Mouse (Mus musculus) ovary, postnatal 14 days (tissue): ENCODE data around the gene Slc4a1ap.
A peak's percentile ranks its signal among the peaks of the same experiment; 100 is the strongest.
"Not testable (repeated sequence)": the region's sequence is repeated elsewhere in the genome, so short reads cannot be mapped to it uniquely, and the experiment has no call there.

Experiments used
- DNase-seq: peaks from one replicate; pipeline ENCODE4 v3.0.0; 2022; ENCODE audit warnings: low spot score

Gene Slc4a1ap

DNA sequence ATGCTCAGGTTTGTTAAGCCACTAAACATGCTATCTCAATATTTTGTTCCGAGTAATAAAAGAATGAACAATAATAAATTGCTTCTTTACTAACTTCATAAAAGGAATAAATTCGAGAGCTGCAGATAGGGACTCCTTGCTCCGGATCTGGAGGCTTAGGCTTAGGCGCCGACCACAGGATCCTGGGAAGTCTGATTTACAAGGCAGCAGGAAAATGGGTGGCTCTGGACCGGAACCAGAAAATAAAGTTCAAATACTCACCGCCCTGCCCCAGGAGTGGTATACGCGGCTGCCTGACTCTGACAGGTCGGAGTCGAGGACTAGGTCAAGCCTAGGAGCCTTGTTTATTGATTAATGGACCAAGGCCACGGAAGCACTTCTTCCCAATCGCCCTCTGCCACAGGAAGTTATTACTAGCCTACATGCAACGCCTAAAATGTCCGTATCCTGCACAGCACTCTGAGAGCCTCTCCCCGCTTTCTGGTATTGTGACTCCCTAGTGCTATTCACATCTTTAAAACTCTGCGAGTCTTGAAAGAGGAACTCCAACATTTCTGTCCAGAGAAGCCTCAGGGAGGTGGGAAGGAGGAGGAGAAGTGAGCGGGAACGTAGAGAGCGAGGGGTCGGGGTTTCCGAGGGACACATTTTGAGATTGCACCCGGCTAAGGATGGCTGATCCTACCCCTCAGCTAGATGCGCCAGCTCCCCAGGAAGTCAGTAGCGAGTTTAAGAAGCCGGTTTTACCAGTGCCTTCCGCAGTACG is at the start of gene Slc4a1ap:
Slc4a1ap (plus strand) TSS at position 642 of the 763 bp plus-strand sequence.
- peak; percentile 77 for DNase-seq

DNA sequence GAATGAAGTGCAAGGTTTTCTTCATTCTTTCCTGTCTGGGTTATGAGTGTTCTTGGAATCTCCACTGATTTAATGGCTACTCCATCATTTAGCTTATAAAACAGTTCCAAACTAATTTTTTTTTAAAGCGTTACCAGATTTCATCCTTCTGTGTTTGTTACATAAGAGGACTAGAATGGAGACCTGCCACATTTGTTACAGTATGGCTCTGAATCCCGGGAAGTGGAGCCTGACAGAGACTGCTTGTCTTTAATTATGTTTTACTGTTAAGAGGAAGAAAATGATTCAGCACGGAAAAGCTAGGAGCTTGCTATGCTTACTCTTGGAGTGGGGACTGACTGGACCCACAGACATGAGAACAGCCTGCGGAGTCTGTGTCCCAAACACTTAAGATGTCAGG is 46.3 kb upstream of the Slc4a1ap start:
- no peak for DNase-seq

DNA sequence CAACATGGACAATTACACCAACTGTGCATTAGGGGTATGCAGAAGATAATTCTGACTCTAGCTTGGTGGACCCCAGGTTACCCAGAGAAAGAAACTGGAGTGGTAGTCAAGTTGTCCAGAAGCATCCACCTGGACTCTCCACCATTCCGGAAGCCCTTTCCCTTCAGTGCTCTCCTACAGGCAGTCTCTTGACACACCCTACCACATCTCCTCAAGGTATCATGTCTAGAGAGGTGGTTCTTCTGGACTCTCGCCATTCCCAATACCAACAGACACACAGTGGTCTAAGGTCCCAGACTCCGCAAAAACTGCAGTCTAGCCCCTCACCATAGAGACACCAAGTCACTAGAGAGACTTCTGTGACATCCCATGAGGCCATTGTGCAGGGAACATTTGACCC is 41.4 kb upstream of the Slc4a1ap start, which contains the start of gene 4930548H24Rik:
4930548H24Rik (plus strand) TSS at position 301 of the 400 bp plus-strand sequence.
- no peak for DNase-seq

DNA sequence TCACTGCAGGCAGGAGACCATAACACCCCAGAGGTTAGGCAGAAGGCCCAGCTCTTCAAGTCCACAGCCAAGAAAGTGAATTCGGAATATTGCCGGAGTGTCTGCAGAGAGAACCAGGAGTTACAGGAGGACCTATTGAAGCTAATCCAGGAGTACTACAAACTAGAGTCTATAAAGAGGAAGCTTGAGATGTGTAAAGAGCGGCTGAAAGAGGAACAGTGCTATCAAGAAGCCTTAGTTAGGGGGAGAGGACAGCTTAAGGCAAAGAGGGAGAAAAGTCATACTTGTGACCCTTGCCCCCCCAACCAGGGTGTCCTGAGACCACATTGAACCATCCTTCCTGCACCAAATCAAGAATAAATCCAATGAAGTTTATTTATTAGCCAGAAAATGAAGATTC is 38.9 kb upstream of the Slc4a1ap start:
- no peak for DNase-seq

DNA sequence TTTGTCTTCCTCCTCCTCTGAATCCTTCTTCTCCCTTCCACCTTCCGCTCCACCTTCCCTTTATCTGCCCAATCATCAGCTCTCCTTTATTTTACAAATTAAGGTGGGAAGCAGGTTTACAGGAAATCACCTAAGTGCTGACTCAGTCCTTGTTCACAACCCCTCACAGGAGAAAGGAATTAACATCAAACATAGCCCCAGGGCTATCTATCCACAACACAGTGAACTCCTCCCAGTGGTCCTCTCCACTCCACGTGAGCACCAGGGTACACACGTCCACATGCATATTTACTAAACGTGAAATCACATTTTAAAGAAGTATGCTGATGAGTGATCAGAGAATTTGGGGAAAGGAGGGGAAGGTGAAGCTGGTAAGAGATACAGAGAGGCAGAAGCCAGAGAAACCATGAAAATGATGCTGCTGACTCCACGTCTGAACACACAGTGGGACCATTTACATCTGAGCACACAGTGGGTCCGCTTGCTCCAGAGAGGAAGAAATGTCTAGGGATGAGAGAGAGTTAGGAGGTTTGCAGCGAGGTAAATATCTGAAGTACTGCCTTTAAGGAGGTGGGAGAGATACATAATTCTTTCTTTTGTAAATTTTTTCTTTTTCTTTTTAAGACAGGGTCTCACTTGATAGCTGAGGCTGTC is 37.6 kb upstream of the Slc4a1ap start:
- no peak for DNase-seq

DNA sequence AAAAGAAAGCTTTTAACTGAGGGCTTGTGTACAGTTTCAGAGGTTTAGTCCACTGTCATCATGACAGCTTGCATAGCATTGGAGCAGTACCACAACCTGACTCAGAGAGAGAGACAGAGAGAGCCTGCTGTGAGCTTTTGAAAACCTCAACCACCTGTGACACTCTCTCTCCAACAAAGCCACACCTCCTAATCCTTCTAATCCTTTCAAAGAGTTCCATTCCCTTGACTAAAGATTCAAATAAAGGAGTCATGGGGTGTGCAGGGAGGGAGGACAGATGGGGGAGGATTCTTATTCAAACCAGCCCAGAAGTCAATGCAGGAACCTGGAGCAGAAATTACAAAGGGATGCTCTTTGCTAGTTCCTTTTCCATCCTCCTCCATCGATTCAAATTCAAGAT is 34.8 kb upstream of the Slc4a1ap start:
- DNase-seq, result no peak

DNA sequence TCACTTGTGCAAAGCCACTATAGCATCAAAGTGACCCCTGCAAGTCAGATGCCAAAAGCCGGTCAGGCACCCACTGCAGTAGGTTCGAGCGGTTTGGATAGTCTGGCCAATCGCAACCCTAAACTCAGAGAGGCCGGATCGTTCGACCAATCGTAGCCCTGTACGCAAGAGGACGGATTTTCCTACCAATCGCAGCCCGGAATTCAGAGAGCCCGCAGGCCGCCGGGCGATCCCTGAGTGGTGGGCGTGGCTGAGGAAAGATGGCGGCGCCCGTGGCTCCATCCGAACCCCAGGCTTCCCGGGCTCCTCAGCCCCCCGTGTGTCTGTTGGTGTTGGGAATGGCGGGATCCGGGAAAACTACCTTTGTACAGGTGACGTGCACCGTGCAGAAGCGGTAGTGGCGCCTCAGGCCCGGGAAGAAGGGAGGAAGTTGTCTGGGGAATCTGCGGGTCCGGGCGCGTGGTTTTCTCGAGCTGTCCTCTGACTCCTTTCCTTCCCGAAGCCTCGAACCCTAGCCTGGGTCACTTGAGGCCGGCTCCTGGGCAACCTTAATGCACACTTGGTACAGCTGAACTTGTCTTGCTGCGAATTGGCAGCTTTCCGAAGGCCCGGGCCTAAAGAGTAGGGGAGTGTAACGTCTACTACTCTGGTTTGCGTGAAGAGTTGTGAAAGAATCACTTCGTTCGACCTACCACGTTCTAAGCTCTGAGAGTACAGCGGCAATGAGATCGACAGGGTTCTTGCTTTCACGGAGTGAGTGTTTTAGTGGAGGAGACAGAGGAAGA is 32.1 kb upstream of the Slc4a1ap start, which contains the start of gene Gpn1:
Gpn1 (plus strand) TSS at position 229 of the 785 bp plus-strand sequence.
- peak; percentile 81 for DNase-seq

DNA sequence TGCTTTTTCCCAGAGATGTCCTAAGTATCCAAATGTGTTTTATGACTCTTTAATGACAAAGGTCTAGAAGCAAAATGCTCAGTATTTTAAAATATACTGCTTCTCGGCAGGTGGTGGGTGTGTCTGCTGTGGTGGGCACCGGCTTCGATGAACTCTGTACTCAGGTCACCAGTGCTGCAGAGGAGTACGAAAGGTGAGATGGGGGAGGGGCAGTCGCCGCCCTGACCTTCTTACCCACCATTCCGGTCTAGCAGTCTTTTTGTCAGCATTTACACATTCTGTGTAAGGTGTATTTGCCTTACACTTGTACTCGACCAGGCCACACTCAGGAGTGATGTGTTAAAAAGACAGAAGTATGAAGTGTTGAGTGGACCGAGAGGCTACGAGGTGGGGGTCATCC is 22.0 kb upstream of the Slc4a1ap start:
- DNase-seq, result no peak

DNA sequence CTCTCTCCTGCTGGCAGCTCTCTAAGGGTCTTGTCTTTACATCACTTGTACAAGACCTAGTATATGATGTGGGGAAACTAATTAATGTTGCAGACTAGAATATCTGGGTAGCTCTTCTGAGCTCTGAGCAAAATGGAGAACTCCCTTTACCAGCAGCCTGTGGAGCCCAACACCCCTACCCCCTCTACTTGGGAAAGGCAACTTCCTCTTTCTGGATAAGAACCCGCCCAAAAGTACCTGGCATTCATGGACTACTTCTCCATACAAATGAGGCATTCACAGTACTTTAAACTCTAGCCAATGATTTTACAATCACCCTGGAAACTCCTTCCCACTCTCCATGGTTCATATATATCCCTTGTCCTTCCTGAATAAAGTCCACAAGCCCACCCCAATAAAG is 14.3 kb upstream of the Slc4a1ap start:
- DNase-seq, result no peak

DNA sequence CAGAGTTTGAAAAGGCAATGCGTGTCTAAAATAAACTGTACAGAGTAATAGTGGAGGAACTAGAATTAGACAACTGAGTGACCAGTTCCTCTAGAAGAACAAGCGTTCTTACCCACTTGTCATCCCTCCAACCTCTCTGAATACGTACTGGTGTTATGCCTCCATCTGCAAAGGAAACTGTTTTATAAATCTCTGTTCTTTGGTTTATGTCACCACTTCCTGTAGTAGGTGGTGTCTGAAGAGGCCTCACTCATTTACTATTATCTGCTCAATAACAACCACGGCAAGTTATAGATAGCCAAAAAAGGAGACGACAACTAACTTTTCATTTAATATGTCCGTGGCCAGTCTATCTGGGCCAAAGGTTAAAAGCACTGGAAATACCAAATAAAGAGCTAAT is 6.2 kb upstream of the Slc4a1ap start:
- DNase-seq, result no peak

DNA sequence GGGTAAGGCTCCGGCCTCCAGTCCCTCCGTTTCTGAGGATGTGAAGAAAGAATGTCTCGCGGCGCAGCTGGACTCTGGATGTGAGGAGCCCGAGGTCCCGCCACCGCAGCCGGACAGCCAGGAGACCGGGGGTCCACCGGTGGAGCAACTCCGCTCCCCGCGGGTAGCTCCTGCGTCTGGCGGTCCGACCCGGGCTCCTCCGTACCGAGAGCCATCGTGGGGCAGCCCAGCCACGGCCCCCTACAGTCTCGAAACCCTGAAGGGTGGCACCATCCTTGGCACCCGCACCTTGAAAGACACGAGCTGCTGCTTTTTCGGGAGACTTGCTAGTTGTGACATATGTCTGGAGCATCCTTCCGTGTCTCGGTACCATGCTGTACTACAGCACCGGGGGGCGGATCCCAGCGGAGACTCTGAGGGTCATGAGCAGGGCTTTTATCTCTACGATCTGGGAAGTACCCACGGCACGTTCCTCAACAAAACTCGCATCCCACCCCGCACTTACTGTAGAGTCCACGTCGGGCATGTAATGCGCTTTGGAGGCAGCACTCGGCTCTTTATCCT is 404 bp downstream of the Slc4a1ap start:
- peak; percentile 9 for DNase-seq

DNA sequence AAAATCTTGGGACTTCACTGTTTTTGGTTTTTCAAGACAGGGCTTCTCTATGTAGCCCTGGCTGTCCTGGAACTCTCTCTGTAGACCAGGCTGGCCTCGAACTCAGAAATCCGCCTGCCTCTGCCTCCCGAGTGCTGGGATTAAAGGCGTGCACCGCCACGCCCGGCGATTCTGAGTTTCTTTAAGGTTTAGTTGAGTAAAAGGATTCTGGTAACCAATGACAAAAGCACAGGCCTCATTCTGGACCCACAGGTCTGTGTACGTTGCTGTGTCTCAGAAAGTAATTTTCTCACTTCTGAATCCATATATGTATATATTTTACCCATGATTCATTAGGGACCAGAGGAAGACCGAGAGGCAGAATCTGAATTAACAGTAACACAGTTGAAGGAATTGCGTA is 912 bp downstream of the Slc4a1ap start, which contains the start of gene Supt7l:
Supt7l (minus strand) TSS at position 101 of the 400 bp plus-strand sequence.
- not testable (repeated sequence) for DNase-seq

DNA sequence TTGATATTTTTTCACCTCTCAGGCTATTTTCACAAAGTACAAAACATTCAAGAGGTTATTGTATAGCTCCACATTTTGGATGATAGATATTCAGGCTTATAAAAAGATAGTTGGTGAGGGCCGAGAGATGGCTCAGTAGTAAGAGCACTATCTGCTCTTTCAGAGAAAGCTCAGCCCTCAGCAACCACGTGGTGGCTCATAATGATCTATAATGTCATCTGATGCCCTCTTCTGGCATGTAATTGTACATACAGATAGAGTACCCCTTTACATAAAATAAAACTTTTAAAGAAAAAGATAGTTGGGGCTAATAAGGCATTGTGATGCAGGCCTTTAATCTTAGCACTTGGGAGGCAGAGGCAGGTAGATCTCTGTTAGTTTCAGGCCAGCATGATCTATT is 1.8 kb downstream of the Slc4a1ap start:
- DNase-seq, result no peak

DNA sequence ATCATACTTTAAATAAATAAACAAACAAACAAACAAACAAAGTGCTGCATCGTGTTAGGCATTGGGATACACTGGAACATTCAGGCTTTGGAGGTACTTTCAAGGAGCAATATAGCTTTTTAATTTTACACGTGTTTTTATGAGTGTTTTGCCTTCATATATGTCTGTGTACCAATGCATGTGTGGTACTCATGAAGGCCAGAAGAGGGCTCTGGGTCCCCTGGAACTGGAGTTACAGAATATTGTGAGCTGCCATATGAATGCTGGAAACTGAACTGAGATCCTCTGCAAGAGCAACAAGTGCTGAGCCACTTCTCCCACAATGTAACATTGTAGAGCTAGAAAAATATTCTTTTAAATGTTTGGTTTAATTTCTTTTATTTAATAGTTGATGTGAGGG is 8.4 kb downstream of the Slc4a1ap start:
- DNase-seq, result no peak

DNA sequence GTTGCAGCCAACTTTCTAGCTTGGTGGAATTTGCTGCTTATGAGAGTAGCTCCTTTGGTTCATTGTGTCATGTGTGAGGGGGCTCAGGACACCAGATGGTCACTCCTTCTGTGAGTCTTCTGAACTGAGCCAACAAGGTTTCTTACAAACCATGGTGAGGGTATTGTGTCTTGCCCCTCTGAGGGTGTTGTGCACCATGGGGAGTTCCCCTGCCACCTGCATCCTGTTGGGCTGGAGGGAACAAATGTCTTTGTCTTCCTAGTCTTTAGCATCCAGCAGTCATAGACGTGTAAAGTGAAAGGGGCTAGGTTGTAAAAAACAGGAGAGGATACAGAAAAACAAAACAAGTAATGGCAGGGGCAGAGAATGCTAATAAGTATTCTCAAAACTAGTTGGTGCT is 32.6 kb downstream of the Slc4a1ap start:
- no peak for DNase-seq

DNA sequence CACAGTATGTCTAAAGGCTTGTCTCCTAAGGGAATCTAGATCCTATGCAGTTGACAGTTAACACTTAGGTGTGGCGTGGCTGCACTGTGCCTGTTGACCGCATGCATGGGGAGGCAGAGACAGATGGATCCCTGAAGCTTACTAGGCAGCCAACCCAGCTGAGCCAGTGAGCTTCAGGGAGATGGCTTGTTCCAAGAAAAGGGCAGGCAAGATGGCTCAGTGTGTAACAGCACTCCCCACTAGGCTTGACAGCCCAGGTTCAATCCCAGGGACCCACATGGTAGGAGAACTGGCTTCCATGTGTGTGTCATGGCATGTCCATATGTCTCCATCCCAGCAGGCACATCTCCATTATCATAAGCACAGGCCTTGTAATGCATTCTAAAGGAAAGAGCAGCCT is 33.6 kb downstream of the Slc4a1ap start:
- DNase-seq, result no peak

DNA sequence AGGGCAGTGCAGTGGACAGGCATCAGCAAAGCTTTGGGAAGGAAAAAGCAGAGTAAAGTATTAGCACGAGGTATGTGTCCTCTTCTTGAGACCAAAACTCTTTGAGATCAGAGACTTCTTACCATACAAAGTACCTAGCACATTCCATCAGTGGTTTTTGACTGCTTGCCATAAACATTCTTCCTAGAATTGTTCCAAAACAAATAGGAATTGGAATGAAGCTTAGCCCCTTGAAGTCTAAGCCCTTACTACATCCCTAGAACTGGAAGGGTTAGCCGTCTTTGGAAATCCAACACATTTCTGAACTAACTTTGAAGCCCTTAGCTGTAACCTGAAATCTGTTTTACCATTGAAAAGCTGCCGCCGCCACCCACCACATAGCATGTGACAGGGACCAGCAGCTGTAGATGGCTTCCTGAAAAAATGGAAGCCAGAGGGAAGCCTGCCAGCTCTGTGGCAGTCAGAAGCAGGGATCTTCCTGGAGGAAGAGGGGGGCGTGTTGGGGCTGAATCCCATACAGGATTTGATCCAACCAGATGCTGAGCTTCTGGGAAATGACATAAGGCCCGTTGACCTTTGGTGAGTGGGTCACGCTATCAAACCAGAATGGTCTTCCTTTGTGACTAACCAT is 35.4 kb downstream of the Slc4a1ap start:
- DNase-seq, result no peak

DNA sequence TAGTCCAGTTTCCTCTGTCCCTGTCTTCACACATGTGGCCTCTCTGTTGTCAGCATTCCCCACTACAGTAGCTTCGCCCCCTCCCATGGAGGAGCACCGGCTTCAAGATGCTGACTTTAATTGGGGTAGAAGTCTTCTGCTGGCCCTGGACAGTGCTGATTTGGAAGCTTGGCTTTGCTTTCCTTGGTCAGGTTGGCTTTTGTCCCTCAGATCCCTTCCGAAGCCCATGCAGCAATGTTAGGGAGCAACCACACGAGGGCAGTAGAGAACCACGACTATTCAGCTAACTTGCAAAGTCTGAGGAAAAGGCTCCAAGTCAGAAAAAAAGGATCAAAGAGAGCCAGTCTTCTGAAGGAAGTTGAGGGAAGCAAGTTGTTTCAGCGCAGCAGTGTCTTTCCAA is 36.7 kb downstream of the Slc4a1ap start:
- peak; percentile 83 for DNase-seq

DNA sequence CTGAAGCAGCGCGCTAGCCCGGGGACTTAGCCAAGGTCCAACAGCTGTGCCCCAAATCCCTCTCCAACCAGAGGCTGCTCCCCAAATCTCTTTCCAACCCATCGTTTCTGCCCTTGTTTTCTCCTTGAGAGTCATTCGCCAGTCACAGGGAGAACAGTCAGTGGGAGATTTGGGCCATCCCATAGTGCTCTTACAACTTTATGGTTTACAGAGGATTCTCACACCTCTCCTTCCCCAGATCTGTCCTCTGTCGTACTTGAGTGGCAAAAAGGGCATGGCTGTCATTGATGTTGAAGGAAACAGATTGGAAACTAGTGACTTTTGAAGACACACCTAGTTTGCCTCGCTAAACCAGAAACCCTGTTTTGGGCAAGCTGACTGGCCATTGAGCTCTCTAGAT is 37.1 kb downstream of the Slc4a1ap start:
- no peak for DNase-seq

DNA sequence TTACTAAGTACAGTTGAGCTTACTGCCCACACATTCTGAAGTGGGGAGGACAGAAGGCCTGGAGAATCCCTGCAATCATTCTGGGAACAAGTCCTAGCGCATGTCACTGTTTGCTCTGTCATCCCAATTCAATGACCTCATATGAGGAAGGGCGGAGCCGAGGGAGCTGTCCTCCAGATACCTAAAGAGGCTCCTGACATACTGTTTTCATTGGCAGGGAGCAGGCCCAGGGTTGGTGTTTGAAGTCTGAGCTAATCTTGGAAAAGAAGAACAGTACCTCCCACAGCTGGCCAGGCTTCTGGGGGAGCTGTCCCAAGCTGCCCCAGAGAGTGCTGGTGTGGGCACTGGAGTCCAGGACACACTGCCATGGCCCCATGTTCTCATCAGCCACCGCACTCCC is 38.2 kb downstream of the Slc4a1ap start:
- DNase-seq, result no peak

DNA sequence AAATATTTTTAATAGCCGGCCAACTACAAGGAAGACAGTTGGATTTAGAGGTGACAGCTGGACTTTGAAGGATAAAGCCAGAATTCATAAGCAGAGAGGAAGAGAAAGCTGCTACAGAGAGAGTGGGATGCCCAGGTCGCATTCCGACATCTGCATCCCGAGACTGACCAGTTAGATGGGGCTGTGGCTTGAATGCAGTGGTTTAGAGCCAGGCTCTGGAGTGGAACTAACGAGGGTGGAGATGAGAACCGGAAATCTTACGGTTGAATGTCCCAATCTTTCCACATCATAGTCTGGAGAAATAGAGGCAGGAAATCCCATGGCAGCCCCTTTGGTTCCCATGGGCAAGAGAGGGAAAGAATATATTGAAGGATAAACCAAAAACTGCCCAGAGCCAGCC is 39.2 kb downstream of the Slc4a1ap start:
- no peak for DNase-seq

DNA sequence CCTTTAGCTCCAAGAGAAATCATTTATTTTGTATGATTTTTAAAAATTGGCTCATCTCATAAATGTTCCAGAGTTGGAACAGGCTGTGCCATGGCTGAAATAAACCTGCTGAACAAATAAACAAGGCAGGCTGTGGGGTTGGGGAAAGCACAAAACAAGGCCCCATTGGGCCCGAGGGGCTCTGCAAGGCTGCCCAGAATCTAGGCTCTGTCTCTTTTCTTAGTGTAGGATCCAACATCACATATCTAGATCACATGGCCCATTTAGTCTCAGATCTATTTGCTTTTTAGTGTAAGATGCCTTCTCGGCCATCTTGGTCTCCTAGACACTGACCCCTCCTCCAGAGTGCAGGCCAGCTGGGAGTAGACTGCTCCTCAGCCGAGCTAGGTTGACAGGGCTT is 39.7 kb downstream of the Slc4a1ap start:
- DNase-seq, result no peak
